Mouse (Mus musculus) limb, embryonic 14.5 days (tissue): ENCODE results near the gene Cdhr1. TPM values are rescaled to one million over a fixed set of nuclear protein-coding genes. Genes with fewer than 3 reads are reported as not detected.

Experiments used
- ATAC-seq: fragments of 200-750 bp; cut with Nextera tagmentation; 2 replicates; pipeline ENCODE4 v1.8.0; 2017; ENCODE audit warnings: low read depth, moderate number of reproducible peaks, moderate TSS enrichment; ENCODE audit not compliant: low FRiP score
- DNase-seq: peaks from one replicate; pipeline ENCODE4 v3.0.0-alpha.2; 2015; ENCODE audit warnings: low spot score
- H3K27ac ChIP-seq: fragments of 300-500 bp; sonication (generic); replicated peaks from 2 replicates; pipeline ENCODE4 v1.5.1; 2014; ENCODE audit warnings: low read depth, mild to moderate bottlenecking, low read length, moderate library complexity, mixed read lengths
- H3K27me3 ChIP-seq: fragments of 300-500 bp; sonication (generic); 2 replicates; pipeline ENCODE4 v1.6.1; 2014; ENCODE audit warnings: low read length, mixed read lengths; ENCODE audit not compliant: control insufficient read depth, insufficient read depth
- H3K36me3 ChIP-seq: fragments of 300-500 bp; sonication (generic); 2 replicates; pipeline ENCODE4 v1.6.1; 2014; ENCODE audit warnings: mild to moderate bottlenecking, low read length, moderate library complexity, mixed read lengths; ENCODE audit not compliant: control insufficient read depth, insufficient read depth
- H3K4me1 ChIP-seq: fragments of 300-500 bp; sonication (generic); 2 replicates; pipeline ENCODE4 v1.6.1; 2014; ENCODE audit warnings: antibody characterized with exemption, low read length, mixed read lengths; ENCODE audit not compliant: control insufficient read depth, insufficient read depth
- H3K4me2 ChIP-seq: fragments of 300-500 bp; sonication (generic); replicated peaks from 2 replicates; pipeline ENCODE4 v1.6.1; 2014; ENCODE audit warnings: low read depth, mild to moderate bottlenecking, low read length, moderate library complexity; ENCODE audit not compliant: severe bottlenecking
- H3K4me3 ChIP-seq: fragments of 300-500 bp; sonication (generic); replicated peaks from 2 replicates; pipeline ENCODE4 v1.5.1; 2014; ENCODE audit warnings: low read length
- H3K9ac ChIP-seq: fragments of 300-500 bp; sonication (generic); 2 replicates; pipeline ENCODE4 v1.6.1; 2014; ENCODE audit warnings: mild to moderate bottlenecking, low read depth, low read length, moderate library complexity; ENCODE audit not compliant: severe bottlenecking
- H3K9me3 ChIP-seq: fragments of 300-500 bp; sonication (generic); 2 replicates; pipeline ENCODE4 v1.6.1; 2016; ENCODE audit warnings: low read length; ENCODE audit not compliant: control insufficient read depth
- POLR2A ChIP-seq: fragments of 200-500 bp; IDR thresholded peaks from 2 replicates; pipeline ENCODE4 v1.8.0; 2012; ENCODE audit warnings: inconsistent platforms, mild to moderate bottlenecking, moderate library complexity, borderline replicate concordance; ENCODE audit not compliant: insufficient read depth, insufficient read length; ENCODE audit errors: extremely low read depth
- WGBS: fragments of 180-500 bp; shearing (Covaris S2); extraction: QIAGEN DNeasy Blood & Tissue Kit; methylation state at CpG from one replicate; pipeline ENCODE4 v1.1.7; 2014; 5-methylcytosine and 5-hydroxymethylcytosine counted together
- polyA plus RNA-seq, 2 experiments: library from polyadenylated mRNA; depleted of rRNA in 1 of 2; stranded (reverse) in 1 of 2; unstranded in 1 of 2; fragments of >200 nt; fragmentation: Nextera tagmentation in 1 of 2; extraction: Ambion mirVana in 1 of 2; gene quantifications; 2 replicates each; pipeline versions ENCODE4 v1.2.1 to v1.2.3; 2012 to 2014

Gene Cdhr1
- polyA plus RNA-seq, 2 experiments: 0.45 to 0.47 TPM

DNA sequence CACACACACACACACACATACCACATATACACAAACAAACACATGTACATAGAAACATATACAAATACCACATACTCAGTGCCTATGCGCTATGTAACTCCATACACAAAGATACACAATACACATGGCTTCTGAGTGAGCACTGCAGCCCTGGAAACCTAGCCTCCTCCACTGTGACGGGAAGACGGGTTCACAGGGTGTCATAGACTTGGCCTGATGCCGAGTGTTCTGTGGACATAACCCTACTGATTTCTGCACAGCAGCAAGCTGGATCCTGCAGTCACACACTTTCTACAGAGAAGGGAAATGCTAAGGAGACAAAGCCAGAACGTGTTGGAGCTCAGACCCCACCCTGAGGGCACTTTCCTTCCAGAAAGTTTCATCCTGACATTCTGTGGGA lies 6.6 kb upstream of the Cdhr1 start:
- no peak for ATAC-seq

DNA sequence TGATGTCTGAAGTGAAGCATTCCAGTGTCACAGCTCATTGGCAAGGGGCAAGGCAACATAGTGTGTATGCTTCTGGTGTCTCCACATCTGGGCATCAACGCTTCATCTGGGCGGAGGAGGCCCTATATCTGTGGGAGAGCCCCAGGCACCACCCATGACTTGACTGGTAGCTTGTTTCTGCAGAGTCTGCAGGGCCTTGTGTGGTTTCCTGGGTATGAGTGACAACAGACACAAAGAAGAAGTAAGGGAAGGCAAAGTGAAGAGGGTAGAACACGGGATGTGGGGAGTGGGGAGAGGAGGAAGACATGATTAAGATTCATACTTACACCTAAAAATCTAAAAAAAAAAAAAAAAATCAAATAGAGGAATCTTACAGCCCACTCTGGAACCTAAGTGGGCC lies 4.3 kb upstream of the Cdhr1 start:
- H3K4me2 ChIP-seq: no peak overlapping the region
- H3K9me3 ChIP-seq: no peaks in the 10 kb centered on the region
- no peak for ATAC-seq
- no peak overlapping the region for H3K4me3 ChIP-seq
- TF ChIP-seq POLR2A: no peak
- DNase-seq: no peak
- no peaks in the 10 kb centered on the region for H3K36me3 ChIP-seq
- H3K27ac ChIP-seq: no peak overlapping the region
- no peak overlapping the region for H3K9ac ChIP-seq
- H3K27me3 ChIP-seq: peaks cover 11% of the 10 kb centered on the region; the same call in 1 of the 2 replicates
- peaks cover 5% of the 10 kb centered on the region; the same call in 1 of the 2 replicates for H3K4me1 ChIP-seq
- 66% methylated on average over 3 of the region's 3 CpGs for WGBS

More for the DNA sequence above, 6.6 kb upstream of the Cdhr1 start:
- H3K9me3 ChIP-seq: no peaks in the 10 kb centered on the region
- no peak overlapping the region for H3K4me2 ChIP-seq
- no peaks in the 10 kb centered on the region for H3K36me3 ChIP-seq
- H3K9ac ChIP-seq: no peak overlapping the region
- no peak overlapping the region for H3K4me3 ChIP-seq
- WGBS: 59% methylated on average over 5 of the region's 5 CpGs
- H3K27ac ChIP-seq: no peak overlapping the region
- peaks cover 1% of the 10 kb centered on the region; the same call in 1 of the 2 replicates for H3K4me1 ChIP-seq
- no peak for TF ChIP-seq POLR2A
- H3K27me3 ChIP-seq: no peaks in the 10 kb centered on the region
- peak; percentile 45 for DNase-seq

DNA sequence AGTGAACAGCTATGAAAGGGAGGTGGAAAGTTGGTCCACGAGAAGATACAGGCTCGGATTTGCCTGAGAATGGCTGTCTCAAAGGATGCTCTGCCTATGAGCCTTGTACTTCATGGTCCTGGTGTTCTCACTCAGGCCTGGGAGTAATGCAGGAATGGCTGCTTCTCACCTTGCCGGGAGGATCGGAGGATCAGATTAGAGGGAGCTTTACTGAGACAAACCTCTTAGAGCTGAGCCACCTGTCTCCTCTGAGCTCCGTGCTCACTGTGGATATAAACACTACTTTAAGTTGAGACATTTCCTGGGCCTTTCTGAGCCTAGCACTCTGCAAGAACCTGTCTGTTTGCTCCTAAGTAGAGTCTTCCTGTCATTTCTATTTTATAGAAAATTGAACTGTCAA lies 3.4 kb upstream of the Cdhr1 start:
- no peak for ATAC-seq
- no peak for TF ChIP-seq POLR2A
- H3K9me3 ChIP-seq: no peaks in the 10 kb centered on the region

DNA sequence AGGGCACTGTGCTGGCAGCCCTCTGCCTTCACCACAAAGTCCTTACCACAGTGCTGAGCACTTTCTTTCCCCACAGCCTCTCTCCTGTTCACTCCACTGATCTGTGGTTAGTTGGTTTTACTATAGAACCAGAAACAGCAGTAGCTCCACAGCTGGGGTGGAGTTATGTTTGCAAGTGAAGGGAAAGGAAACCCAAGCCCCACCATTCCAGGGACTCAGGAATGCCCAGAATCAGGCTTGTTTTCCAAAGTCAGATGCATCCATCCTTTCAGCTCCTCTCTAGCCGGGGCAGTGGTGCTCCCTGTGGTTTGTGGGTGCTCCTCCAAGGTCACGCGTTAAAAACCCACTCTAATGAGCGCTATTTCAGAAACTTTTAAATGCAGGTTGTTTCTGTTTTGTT lies 2.6 kb downstream of the Cdhr1 start:
- Histone ChIP-seq H3K9ac (no peak overlapping the region), H3K9me3 (no peaks in the 10 kb centered on the region)
- TF ChIP-seq POLR2A: no peak

More for the DNA sequence above, 3.4 kb upstream of the Cdhr1 start:
- no peak for DNase-seq
- 74% methylated on average over 5 of the region's 5 CpGs for WGBS
- Histone ChIP-seq H3K4me3 (no peak overlapping the region), H3K4me1 (peaks cover 5% of the 10 kb centered on the region; the same call in 1 of the 2 replicates), H3K9ac (no peak overlapping the region), H3K27me3 (peaks cover 11% of the 10 kb centered on the region; the same call in 1 of the 2 replicates), H3K4me2 (no peak overlapping the region), H3K36me3 (no peaks in the 10 kb centered on the region), H3K27ac (no peak overlapping the region)

DNA sequence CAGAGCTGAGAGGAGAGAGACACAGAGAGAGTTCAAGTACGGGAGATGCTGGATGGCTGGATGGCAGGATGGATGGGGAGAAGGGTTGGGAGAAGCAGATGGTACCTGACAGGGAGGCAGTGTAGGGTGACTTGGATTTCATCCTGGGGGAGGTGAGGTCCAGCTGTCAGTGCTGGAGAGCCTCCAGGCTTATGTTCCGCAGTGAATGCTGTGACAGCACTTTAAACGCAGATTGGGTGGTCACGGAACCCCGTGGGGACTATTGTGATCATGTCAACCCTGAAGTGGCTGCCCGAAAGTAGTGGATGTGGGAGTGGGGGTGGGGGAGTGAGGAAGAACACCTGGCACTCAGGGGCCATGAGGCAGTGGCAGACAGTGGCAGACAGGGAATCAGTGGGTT lies 3.7 kb downstream of the Cdhr1 start:
- H3K36me3 ChIP-seq: no peaks in the 10 kb centered on the region
- DNase-seq: no peak
- no peak overlapping the region for H3K4me2 ChIP-seq
- no peak overlapping the region for H3K27ac ChIP-seq
- peaks cover 11% of the 10 kb centered on the region; the same call in 1 of the 2 replicates for H3K27me3 ChIP-seq
- no peaks in the 10 kb centered on the region for H3K9me3 ChIP-seq
- no peak overlapping the region for H3K9ac ChIP-seq
- no peak for TF ChIP-seq POLR2A
- WGBS: 80% methylated on average over 6 of the region's 6 CpGs
- H3K4me3 ChIP-seq: no peak overlapping the region
- peaks cover 5% of the 10 kb centered on the region; the same call in 1 of the 2 replicates for H3K4me1 ChIP-seq
- no peak for ATAC-seq

More for the DNA sequence above, 2.6 kb downstream of the Cdhr1 start:
- peaks cover 11% of the 10 kb centered on the region; the same call in 1 of the 2 replicates for H3K27me3 ChIP-seq
- H3K4me1 ChIP-seq: peaks cover 5% of the 10 kb centered on the region; the same call in 1 of the 2 replicates
- H3K36me3 ChIP-seq: no peaks in the 10 kb centered on the region
- no peak for DNase-seq
- 72% methylated on average over 4 of the region's 4 CpGs for WGBS
- H3K4me2 ChIP-seq: no peak overlapping the region
- H3K27ac ChIP-seq: no peak overlapping the region
- no peak for ATAC-seq
- H3K4me3 ChIP-seq: no peak overlapping the region
